Mouse (Mus musculus): ENCODE results near the gene Birc3. TPM values are rescaled to one million over a fixed set of nuclear protein-coding genes. Genes with fewer than 3 reads are reported as not detected.
"Not testable (repeated sequence)": the region's sequence is repeated elsewhere in the genome, so short reads cannot be mapped to it uniquely, and the experiment has no call there.

Gene Birc3
- polyA plus RNA-seq, 1 experiment from 2014 or later = 8.6 TPM

DNA sequence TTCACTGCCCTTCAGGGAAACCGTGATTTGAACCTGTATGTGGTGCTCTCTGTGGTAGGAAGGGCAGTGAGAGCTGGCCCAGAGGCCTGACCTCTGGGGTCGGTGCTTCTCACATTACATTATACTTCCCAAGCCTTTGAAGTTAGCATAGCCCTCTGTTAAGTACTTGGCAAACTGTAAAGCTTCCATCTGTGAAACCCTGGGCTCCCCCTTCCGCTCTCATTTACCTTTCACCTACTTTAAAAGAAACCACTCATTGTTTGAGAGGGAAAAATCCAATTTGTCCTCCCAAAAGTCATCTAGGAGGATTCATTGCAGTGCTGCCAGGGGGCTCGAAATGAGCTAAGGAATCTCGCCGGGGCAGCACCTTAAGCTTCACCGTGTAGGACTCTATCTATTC lies 29.3 kb upstream of the Birc3 start:
- H3K9ac ChIP-seq (replicated peaks; ENCODE audit: low read length) = no peak overlapping the region
- 12% methylated on average over 7 of the region's 7 CpGs for WGBS
- no peaks in the 10 kb centered on the region for H3K36me3 ChIP-seq (replicated peaks; ENCODE audit: control insufficient read depth, insufficient read depth, low read depth, low read length)
- no peaks in the 10 kb centered on the region for H3K27me3 ChIP-seq (ENCODE audit: control insufficient read depth, insufficient read depth, low read length)
- H3K4me2 ChIP-seq (ENCODE audit: low read depth, low read length) = no peak overlapping the region
- DNase-seq (ENCODE audit: low spot score) = peak; percentile 68
- no peaks in the 10 kb centered on the region for H3K4me1 ChIP-seq (ENCODE audit: control insufficient read depth, insufficient read depth, low read length)
- no peak for ATAC-seq (replicated peaks; ENCODE audit: insufficient number of reproducible peaks, low FRiP score, low TSS enrichment, low read depth)
- H3K4me3 ChIP-seq (ENCODE audit: low read depth, low read length) = no peak overlapping the region
- H3K9me3 ChIP-seq (replicated peaks; ENCODE audit: control insufficient read depth, low read length) = no peaks in the 10 kb centered on the region
- no peak overlapping the region for H3K27ac ChIP-seq (replicated peaks; ENCODE audit: low read depth, low read length)

DNA sequence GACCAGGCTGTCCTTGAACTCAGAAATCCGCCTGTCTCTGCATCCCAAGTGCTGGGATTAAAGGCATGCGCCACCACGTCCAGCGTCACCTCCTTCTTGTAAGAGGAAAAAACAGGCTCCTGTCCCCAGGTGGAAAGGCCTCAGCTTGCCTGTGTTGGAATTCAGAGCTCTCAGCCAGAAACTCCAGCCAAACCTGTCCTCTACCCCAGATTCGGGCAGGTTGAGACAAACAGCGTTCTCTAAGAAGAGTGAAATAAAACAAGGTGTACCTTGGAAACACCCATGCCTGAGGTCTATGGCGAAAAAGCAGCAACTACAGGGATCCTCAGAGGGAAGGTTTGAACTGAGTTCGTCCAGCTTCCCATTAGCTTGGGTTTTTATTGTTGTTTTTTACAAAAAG lies 28.0 kb upstream of the Birc3 start:
- H3K36me3 ChIP-seq (replicated peaks; ENCODE audit: control insufficient read depth, insufficient read depth, low read depth, low read length) = no peaks in the 10 kb centered on the region
- H3K9me3 ChIP-seq (replicated peaks; ENCODE audit: control insufficient read depth, low read length) = no peaks in the 10 kb centered on the region
- 88% methylated on average over 8 of the region's 8 CpGs for WGBS
- H3K4me1 ChIP-seq (ENCODE audit: control insufficient read depth, insufficient read depth, low read length) = no peaks in the 10 kb centered on the region
- no peak overlapping the region for H3K27ac ChIP-seq (replicated peaks; ENCODE audit: low read depth, low read length)
- no peaks in the 10 kb centered on the region for H3K27me3 ChIP-seq (ENCODE audit: control insufficient read depth, insufficient read depth, low read length)
- DNase-seq (ENCODE audit: low spot score) (no peak), ATAC-seq (replicated peaks; ENCODE audit: insufficient number of reproducible peaks, low FRiP score, low TSS enrichment, low read depth) (no peak)
- no peak overlapping the region for H3K4me2 ChIP-seq (ENCODE audit: low read depth, low read length)
- no peak overlapping the region for H3K9ac ChIP-seq (replicated peaks; ENCODE audit: low read length)
- no peak overlapping the region for H3K4me3 ChIP-seq (ENCODE audit: low read depth, low read length)

DNA sequence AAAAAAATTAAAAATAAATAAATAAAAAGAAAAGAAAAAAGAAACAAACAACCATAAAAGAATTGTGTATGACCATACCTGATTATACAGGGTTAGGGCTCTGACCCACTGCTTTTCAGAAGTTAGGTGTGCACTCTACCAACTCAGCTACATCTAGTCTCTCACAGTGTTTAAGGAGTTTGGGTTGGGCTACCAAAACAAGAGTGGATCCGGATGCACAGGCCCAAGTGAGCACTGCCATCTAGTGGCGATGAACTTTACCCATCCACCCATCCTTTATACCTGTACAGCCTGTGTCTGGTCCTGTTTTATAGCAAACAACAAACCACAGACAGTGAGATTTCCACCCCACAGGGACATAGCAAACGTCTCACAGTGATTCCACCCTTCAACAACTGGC lies 24.5 kb upstream of the Birc3 start:
- no peaks in the 10 kb centered on the region for H3K9me3 ChIP-seq (replicated peaks; ENCODE audit: control insufficient read depth, low read length)
- no peaks in the 10 kb centered on the region for H3K36me3 ChIP-seq (replicated peaks; ENCODE audit: control insufficient read depth, insufficient read depth, low read depth, low read length)
- no peak overlapping the region for H3K9ac ChIP-seq (replicated peaks; ENCODE audit: low read length)
- no peak overlapping the region for H3K4me2 ChIP-seq (ENCODE audit: low read depth, low read length)
- DNase-seq (ENCODE audit: low spot score) (peak; percentile 80), ATAC-seq (replicated peaks; ENCODE audit: insufficient number of reproducible peaks, low FRiP score, low TSS enrichment, low read depth) (peak; percentile 76)
- H3K27ac ChIP-seq (replicated peaks; ENCODE audit: low read depth, low read length) = no peak overlapping the region
- WGBS = 2% methylated on average over 3 of the region's 3 CpGs
- no peaks in the 10 kb centered on the region for H3K4me1 ChIP-seq (ENCODE audit: control insufficient read depth, insufficient read depth, low read length)
- H3K27me3 ChIP-seq (ENCODE audit: control insufficient read depth, insufficient read depth, low read length) = no peaks in the 10 kb centered on the region
- H3K4me3 ChIP-seq (ENCODE audit: low read depth, low read length) = no peak overlapping the region

DNA sequence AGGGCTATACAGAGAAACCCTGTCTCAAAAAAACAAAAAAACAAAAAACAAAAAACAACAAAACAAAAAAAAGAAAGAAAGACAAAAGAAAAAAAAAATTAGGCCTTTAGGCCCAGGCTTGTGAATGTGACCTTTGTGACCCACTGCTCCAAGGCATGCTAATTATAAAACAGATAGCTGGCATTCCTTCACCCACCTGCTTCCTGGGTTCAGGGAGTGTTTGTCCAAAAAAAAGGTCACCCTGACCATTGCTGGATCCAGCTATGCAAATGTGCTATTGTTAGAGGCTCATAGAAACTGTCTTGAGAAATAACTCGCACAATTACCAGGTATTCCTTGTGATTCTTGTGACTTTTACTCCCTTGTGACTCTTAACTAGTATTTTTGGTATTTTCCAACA lies 18.8 kb upstream of the Birc3 start:
- DNase-seq (ENCODE audit: low spot score); H3K9me3 ChIP-seq (replicated peaks; ENCODE audit: control insufficient read depth, low read length); H3K27me3 ChIP-seq (ENCODE audit: control insufficient read depth, insufficient read depth, low read length); H3K4me1 ChIP-seq (ENCODE audit: control insufficient read depth, insufficient read depth, low read length); H3K36me3 ChIP-seq (replicated peaks; ENCODE audit: control insufficient read depth, insufficient read depth, low read depth, low read length); ATAC-seq (replicated peaks; ENCODE audit: insufficient number of reproducible peaks, low FRiP score, low TSS enrichment, low read depth); H3K4me3 ChIP-seq (ENCODE audit: low read depth, low read length); H3K27ac ChIP-seq (replicated peaks; ENCODE audit: low read depth, low read length); H3K9ac ChIP-seq (replicated peaks; ENCODE audit: low read length); H3K4me2 ChIP-seq (ENCODE audit: low read depth, low read length): not testable (repeated sequence)
- 84% methylated on average over 1 of the region's 1 CpGs for WGBS

DNA sequence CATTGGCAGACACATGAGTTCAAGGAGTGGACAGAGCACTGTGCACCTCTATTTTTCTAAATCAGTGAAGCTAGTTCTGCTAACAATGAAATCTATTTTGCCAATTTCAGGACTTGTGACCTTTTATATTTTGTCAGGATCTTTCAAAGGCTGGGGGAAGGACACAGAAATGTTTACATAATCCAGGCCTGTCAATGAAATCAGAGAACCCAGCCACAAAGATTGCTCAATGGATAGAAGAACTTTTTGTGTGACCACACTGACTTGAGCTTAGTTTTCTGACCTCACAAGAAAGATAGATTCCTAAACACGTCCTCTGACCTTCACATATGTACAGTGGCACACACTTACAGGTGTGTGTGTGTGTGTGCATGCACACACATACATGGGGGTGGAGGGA lies 18.2 kb upstream of the Birc3 start:
- no peaks in the 10 kb centered on the region for H3K4me1 ChIP-seq (ENCODE audit: control insufficient read depth, insufficient read depth, low read length)
- no peak overlapping the region for H3K4me2 ChIP-seq (ENCODE audit: low read depth, low read length)
- ATAC-seq (replicated peaks; ENCODE audit: insufficient number of reproducible peaks, low FRiP score, low TSS enrichment, low read depth) (no peak), DNase-seq (ENCODE audit: low spot score) (no peak)
- H3K27ac ChIP-seq (replicated peaks; ENCODE audit: low read depth, low read length) = no peak overlapping the region
- H3K4me3 ChIP-seq (ENCODE audit: low read depth, low read length) = no peak overlapping the region
- no peaks in the 10 kb centered on the region for H3K9me3 ChIP-seq (replicated peaks; ENCODE audit: control insufficient read depth, low read length)
- WGBS = 83% methylated on average over 1 of the region's 1 CpGs
- H3K27me3 ChIP-seq (ENCODE audit: control insufficient read depth, insufficient read depth, low read length) = no peaks in the 10 kb centered on the region
- H3K36me3 ChIP-seq (replicated peaks; ENCODE audit: control insufficient read depth, insufficient read depth, low read depth, low read length) = no peaks in the 10 kb centered on the region
- H3K9ac ChIP-seq (replicated peaks; ENCODE audit: low read length) = no peak overlapping the region

DNA sequence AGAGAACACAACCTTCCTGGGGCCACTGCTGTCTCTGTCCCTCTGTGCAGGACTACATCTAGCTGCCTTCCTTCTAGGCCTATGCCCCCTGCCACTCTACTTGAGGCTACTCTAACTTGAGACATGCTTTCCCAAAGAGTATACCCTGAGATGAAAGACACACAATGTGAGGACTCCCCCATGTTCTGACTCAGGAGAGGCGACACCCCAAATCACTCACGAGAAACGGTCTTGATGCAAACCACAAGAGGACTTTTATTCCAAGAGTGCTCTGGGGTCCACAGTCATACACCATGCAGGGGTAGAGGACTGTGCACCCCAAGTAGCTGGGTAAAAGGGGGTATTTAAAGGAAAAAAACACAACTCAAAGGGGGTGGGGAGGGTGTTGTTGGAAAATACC lies 11.4 kb upstream of the Birc3 start:
- no peak for ATAC-seq (replicated peaks; ENCODE audit: insufficient number of reproducible peaks, low FRiP score, low TSS enrichment, low read depth)
- H3K27ac ChIP-seq (replicated peaks; ENCODE audit: low read depth, low read length) = no peak overlapping the region
- DNase-seq (ENCODE audit: low spot score) = no peak
- H3K9me3 ChIP-seq (replicated peaks; ENCODE audit: control insufficient read depth, low read length) = no peaks in the 10 kb centered on the region
- H3K4me3 ChIP-seq (ENCODE audit: low read depth, low read length) = no peak overlapping the region
- H3K4me1 ChIP-seq (ENCODE audit: control insufficient read depth, insufficient read depth, low read length) = no peaks in the 10 kb centered on the region
- H3K27me3 ChIP-seq (ENCODE audit: control insufficient read depth, insufficient read depth, low read length) = no peaks in the 10 kb centered on the region
- H3K4me2 ChIP-seq (ENCODE audit: low read depth, low read length) = no peak overlapping the region
- WGBS = 97% methylated on average over 3 of the region's 3 CpGs
- H3K9ac ChIP-seq (replicated peaks; ENCODE audit: low read length) = no peak overlapping the region
- no peaks in the 10 kb centered on the region for H3K36me3 ChIP-seq (replicated peaks; ENCODE audit: control insufficient read depth, insufficient read depth, low read depth, low read length)

DNA sequence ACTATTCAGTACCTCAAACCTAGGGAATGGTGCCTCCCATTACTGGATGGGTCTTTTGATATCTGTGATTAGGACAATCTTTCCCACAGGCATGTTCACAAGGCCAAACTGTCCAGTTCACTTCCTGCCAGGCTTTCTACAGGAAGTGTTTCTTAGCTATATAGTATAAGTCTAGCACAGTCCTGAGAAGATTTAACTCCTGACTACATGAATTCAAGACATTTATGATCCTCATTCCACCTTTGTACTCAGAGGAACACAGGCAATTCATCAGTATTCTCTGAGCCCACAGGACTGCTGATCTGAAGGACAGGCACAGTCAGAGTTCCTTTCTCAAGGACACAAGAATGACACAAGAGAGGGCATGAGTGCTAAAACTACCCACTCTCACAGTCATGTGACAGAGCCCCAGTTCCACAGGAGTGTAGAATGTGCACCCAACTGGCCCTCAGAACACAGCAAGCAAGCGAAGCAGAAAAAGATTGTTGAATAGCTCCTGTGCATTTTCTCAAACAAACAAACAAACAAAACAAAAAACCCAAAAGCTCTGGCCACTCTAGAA lies 9.4 kb upstream of the Birc3 start:
- H3K9me3 ChIP-seq (replicated peaks; ENCODE audit: control insufficient read depth, low read length) = no peaks in the 10 kb centered on the region
- H3K27me3 ChIP-seq (ENCODE audit: control insufficient read depth, insufficient read depth, low read length) = no peaks in the 10 kb centered on the region
- H3K4me1 ChIP-seq (ENCODE audit: control insufficient read depth, insufficient read depth, low read length) = no peaks in the 10 kb centered on the region
- ATAC-seq (replicated peaks; ENCODE audit: insufficient number of reproducible peaks, low FRiP score, low TSS enrichment, low read depth) = no peak
- H3K36me3 ChIP-seq (replicated peaks; ENCODE audit: control insufficient read depth, insufficient read depth, low read depth, low read length) = no peaks in the 10 kb centered on the region
- no peak overlapping the region for H3K9ac ChIP-seq (replicated peaks; ENCODE audit: low read length)
- WGBS = 80% methylated on average over 1 of the region's 1 CpGs
- H3K4me3 ChIP-seq (ENCODE audit: low read depth, low read length) = no peak overlapping the region
- no peak overlapping the region for H3K27ac ChIP-seq (replicated peaks; ENCODE audit: low read depth, low read length)
- DNase-seq (ENCODE audit: low spot score) = no peak
- H3K4me2 ChIP-seq (ENCODE audit: low read depth, low read length) = no peak overlapping the region

DNA sequence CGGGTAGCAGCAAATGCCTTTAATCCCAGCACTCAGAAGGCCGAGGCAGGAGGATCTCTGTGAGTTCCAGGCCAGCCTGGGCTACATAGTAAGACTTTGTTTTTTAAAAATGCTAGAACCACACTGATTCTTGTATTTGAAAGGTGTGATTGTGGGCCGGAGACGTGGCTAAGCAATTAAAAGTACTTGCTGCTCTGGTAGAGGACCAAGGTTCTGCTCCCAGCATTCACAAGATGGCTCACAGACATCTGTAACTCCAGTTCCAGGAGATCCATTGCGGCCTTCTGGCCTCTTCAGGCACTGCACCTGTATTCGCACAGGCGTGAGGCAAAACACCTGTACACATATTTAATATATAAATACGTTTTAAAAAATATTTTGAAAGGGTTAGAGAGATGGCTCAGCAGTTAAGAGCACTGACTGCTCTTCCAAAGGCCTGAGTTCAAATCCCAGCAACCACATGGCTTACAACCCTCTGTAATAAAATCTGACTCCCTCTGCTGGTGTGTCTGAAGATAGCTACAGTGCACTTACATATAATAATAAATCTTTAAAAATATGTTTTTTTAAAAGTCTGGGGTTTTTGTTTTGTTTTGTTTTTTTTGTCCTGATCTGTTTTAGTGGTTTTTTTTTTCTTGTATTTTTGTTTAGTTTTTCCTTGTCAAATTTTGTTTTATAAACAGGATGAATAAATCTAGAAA lies 675 bp upstream of the Birc3 start:
- Histone ChIP-seq H3K4me1 (ENCODE audit: control insufficient read depth, insufficient read depth, low read length) (no peaks in the 10 kb centered on the region), H3K4me3 (ENCODE audit: low read depth, low read length) (no peak overlapping the region), H3K9me3 (replicated peaks; ENCODE audit: control insufficient read depth, low read length) (no peaks in the 10 kb centered on the region), H3K9ac (replicated peaks; ENCODE audit: low read length) (no peak overlapping the region), H3K27ac (replicated peaks; ENCODE audit: low read depth, low read length) (no peak overlapping the region), H3K27me3 (ENCODE audit: control insufficient read depth, insufficient read depth, low read length) (no peaks in the 10 kb centered on the region), H3K4me2 (ENCODE audit: low read depth, low read length) (no peak overlapping the region), H3K36me3 (replicated peaks; ENCODE audit: control insufficient read depth, insufficient read depth, low read depth, low read length) (no peaks in the 10 kb centered on the region)
- ATAC-seq (replicated peaks; ENCODE audit: insufficient number of reproducible peaks, low FRiP score, low TSS enrichment, low read depth) = no peak
- WGBS = 89% methylated on average over 8 of the region's 8 CpGs
- DNase-seq (ENCODE audit: low spot score) = no peak
